Mouse (Mus musculus): ENCODE data around the gene Tmem56. TPM values are rescaled to one million over a fixed set of nuclear protein-coding genes. Genes with fewer than 3 reads are reported as not detected.

Gene Tmem56
- total RNA-seq (2012; rRNA removed), result 0.26 and 0.67 TPM in 2 replicates

- H3K9ac ChIP-seq (ENCODE audit: insufficient read depth, low read depth, low read length, poor library complexity, severe bottlenecking), result no peak within 1 kb of the TSS
- TF ChIP-seq ZNF384 (IDR thresholded peaks at IDR 0.05; ENCODE audit: low read depth, low read length) (no peak), ZC3H11A (IDR thresholded peaks at IDR 0.05; ENCODE audit: borderline replicate concordance, low read depth, low read length) (no peak), MAFK (IDR thresholded peaks at IDR 0.05; ENCODE audit: insufficient read depth, low read depth, low read length) (no peak)
Observed at GRCm38 (mm10) chr3:121282998-121283397, at the start of gene Tmem56. Gene Tmem56, minus strand, starts transcription at chr3:121283098.

DNA sequence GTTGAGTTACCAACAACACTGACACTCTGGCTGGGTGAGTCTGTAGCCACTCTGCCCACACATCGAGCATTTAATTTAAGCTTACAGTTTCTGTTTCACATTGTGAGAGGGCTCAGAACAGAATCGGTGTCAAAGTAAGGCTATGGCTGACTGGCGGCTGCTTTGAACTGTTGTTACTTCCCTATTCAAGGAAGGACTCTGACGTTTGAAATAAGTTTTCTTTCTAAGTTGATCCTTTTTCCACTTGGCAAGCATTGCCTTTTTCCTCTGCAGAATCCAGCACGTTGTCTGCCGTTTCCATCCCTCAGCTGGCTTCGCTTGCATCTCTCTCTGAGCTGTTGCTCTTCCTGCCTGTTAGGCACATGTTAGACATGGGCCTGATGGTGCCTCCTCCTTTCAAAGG is 47.3 kb upstream of the Tmem56 start:
- in situ Hi-C loops (cut with MboI; ENCODE audit: low sequenced_read_pairs in 2 of 2, unreplicated experiment in 2 of 2), result no loop called here
- Histone ChIP-seq H3K27ac (ENCODE audit: insufficient read depth, low read depth, low read length, poor library complexity, severe bottlenecking) (no peak overlapping the region), H3K4me3 (ENCODE audit: insufficient read depth in 1 of 2, low read depth in 1 of 2, low read length in 2 of 2, poor library complexity in 1 of 2, severe bottlenecking in 1 of 2) (no peak overlapping the region), H3K9me3 (ENCODE audit: control insufficient read depth, insufficient read depth, low read depth, low read length) (no peaks in the 10 kb centered on the region), H3K36me3 (ENCODE audit: control insufficient read depth, insufficient read depth, low read length, poor library complexity, severe bottlenecking) (no peaks in the 10 kb centered on the region), H3K4me1 (ENCODE audit: control insufficient read depth in 2 of 2, insufficient read depth in 2 of 2, low read length in 2 of 2, poor library complexity in 1 of 2) (no peaks in the 10 kb centered on the region), H3K9ac (ENCODE audit: insufficient read depth, low read depth, low read length, poor library complexity, severe bottlenecking) (no peak overlapping the region)
- no peak for DNase-seq (ENCODE audit: low read depth, low spot score)
- no peak for TF ChIP-seq HCFC1 (IDR thresholded peaks at IDR 0.05; ENCODE audit: borderline replicate concordance, insufficient read depth, low read length)
- TF ChIP-seq ZNF384 (IDR thresholded peaks at IDR 0.05; ENCODE audit: low read depth, low read length), result no peak
- no peak for TF ChIP-seq CHD2 (IDR thresholded peaks at IDR 0.05; ENCODE audit: low read depth, low read length)
- TF ChIP-seq ZC3H11A (IDR thresholded peaks at IDR 0.05; ENCODE audit: borderline replicate concordance, low read depth, low read length), result no peak
- no peak for TF ChIP-seq MAFK (IDR thresholded peaks at IDR 0.05; ENCODE audit: insufficient read depth, low read depth, low read length)

More at GRCm38 (mm10) chr3:121282998-121283397, at the start of gene Tmem56:
- DNase-seq (ENCODE audit: low read depth, low spot score), result no peak
- H3K36me3 ChIP-seq (ENCODE audit: control insufficient read depth, insufficient read depth, low read length, poor library complexity, severe bottlenecking), result no peaks in the 10 kb centered on the region
- peaks cover 0 to 3% of the 10 kb centered on the region in 2 experiments; a peak in 3 of 4 replicates for H3K4me1 ChIP-seq (ENCODE audit: control insufficient read depth in 2 of 2, insufficient read depth in 2 of 2, low read length in 2 of 2, poor library complexity in 1 of 2)
- H3K9me3 ChIP-seq (ENCODE audit: control insufficient read depth, insufficient read depth, low read depth, low read length), result no peaks in the 10 kb centered on the region
- no peak within 1 kb of the TSS for H3K4me3 ChIP-seq (ENCODE audit: insufficient read depth in 1 of 2, low read depth in 1 of 2, low read length in 2 of 2, poor library complexity in 1 of 2, severe bottlenecking in 1 of 2)
- in situ Hi-C loops (cut with MboI; ENCODE audit: low sequenced_read_pairs in 2 of 2, unreplicated experiment in 2 of 2), result no loop called here
- H3K27ac ChIP-seq (ENCODE audit: insufficient read depth, low read depth, low read length, poor library complexity, severe bottlenecking), result no peak within 1 kb of the TSS

GRCm38 (mm10) chr3:121329647-121330046 is 46.7 kb upstream of the Tmem56 start:
- no peaks in the 10 kb centered on the region for H3K4me1 ChIP-seq (ENCODE audit: control insufficient read depth in 2 of 2, insufficient read depth in 2 of 2, low read length in 2 of 2, poor library complexity in 1 of 2)
- in situ Hi-C loops (cut with MboI; ENCODE audit: low sequenced_read_pairs in 2 of 2, unreplicated experiment in 2 of 2), result no loop called here
- no peak overlapping the region for H3K27ac ChIP-seq (ENCODE audit: insufficient read depth, low read depth, low read length, poor library complexity, severe bottlenecking)
- no peak overlapping the region for H3K9ac ChIP-seq (ENCODE audit: insufficient read depth, low read depth, low read length, poor library complexity, severe bottlenecking)
- H3K4me3 ChIP-seq (ENCODE audit: insufficient read depth in 1 of 2, low read depth in 1 of 2, low read length in 2 of 2, poor library complexity in 1 of 2, severe bottlenecking in 1 of 2), result no peak overlapping the region
- no peaks in the 10 kb centered on the region for H3K36me3 ChIP-seq (ENCODE audit: control insufficient read depth, insufficient read depth, low read length, poor library complexity, severe bottlenecking)
- H3K9me3 ChIP-seq (ENCODE audit: control insufficient read depth, insufficient read depth, low read depth, low read length), result no peaks in the 10 kb centered on the region
- DNase-seq (ENCODE audit: low read depth, low spot score), result no peak
- TF ChIP-seq ZNF384 (IDR thresholded peaks at IDR 0.05; ENCODE audit: low read depth, low read length), result no peak
- TF ChIP-seq HCFC1 (IDR thresholded peaks at IDR 0.05; ENCODE audit: borderline replicate concordance, insufficient read depth, low read length), result no peak
- no peak for TF ChIP-seq MAFK (IDR thresholded peaks at IDR 0.05; ENCODE audit: insufficient read depth, low read depth, low read length)
- no peak for TF ChIP-seq CHD2 (IDR thresholded peaks at IDR 0.05; ENCODE audit: low read depth, low read length)
- TF ChIP-seq ZC3H11A (IDR thresholded peaks at IDR 0.05; ENCODE audit: borderline replicate concordance, low read depth, low read length), result no peak

DNA sequence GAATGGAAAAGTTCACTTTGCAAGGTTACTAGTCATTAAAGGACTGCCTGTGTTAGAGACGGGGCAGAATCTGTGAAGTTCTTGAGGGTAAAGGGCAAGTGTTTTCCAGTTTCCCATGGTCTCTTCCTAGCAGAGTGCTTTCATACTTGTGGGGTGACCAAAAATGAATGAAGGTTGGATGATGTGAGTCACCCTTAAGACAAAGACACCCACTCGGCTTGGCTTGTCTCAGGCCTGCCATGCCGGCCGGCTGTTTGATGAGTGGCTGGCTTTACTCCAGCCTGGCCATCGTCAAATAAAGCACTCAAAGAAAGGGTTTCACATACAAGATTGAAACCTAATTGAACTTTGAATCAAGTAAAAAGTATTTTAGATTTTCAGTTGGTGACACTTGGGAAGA is 44.5 kb upstream of the Tmem56 start:
- Histone ChIP-seq H3K4me3 (ENCODE audit: insufficient read depth in 1 of 2, low read depth in 1 of 2, low read length in 2 of 2, poor library complexity in 1 of 2, severe bottlenecking in 1 of 2) (no peak overlapping the region), H3K27ac (ENCODE audit: insufficient read depth, low read depth, low read length, poor library complexity, severe bottlenecking) (no peak overlapping the region), H3K9ac (ENCODE audit: insufficient read depth, low read depth, low read length, poor library complexity, severe bottlenecking) (no peak overlapping the region), H3K4me1 (ENCODE audit: control insufficient read depth in 2 of 2, insufficient read depth in 2 of 2, low read length in 2 of 2, poor library complexity in 1 of 2) (0 out of 4 replicates have a peak, but pooled peaks cover 0 to 4% of the 10 kb centered on the region in 2 experiments), H3K9me3 (ENCODE audit: control insufficient read depth, insufficient read depth, low read depth, low read length) (no peaks in the 10 kb centered on the region), H3K36me3 (ENCODE audit: control insufficient read depth, insufficient read depth, low read length, poor library complexity, severe bottlenecking) (no peaks in the 10 kb centered on the region)
- TF ChIP-seq CHD2 (IDR thresholded peaks at IDR 0.05; ENCODE audit: low read depth, low read length), result no peak
- no peak for TF ChIP-seq ZNF384 (IDR thresholded peaks at IDR 0.05; ENCODE audit: low read depth, low read length)
- TF ChIP-seq HCFC1 (IDR thresholded peaks at IDR 0.05; ENCODE audit: borderline replicate concordance, insufficient read depth, low read length), result no peak
- no peak for TF ChIP-seq MAFK (IDR thresholded peaks at IDR 0.05; ENCODE audit: insufficient read depth, low read depth, low read length)
- TF ChIP-seq ZC3H11A (IDR thresholded peaks at IDR 0.05; ENCODE audit: borderline replicate concordance, low read depth, low read length), result no peak
- in situ Hi-C loops (cut with MboI; ENCODE audit: low sequenced_read_pairs in 2 of 2, unreplicated experiment in 2 of 2), result no loop called here
- no peak for DNase-seq (ENCODE audit: low read depth, low spot score)

GRCm38 (mm10) chr3:121323371-121323770 is 40.5 kb upstream of the Tmem56 start:
- no peak overlapping the region for H3K27ac ChIP-seq (ENCODE audit: insufficient read depth, low read depth, low read length, poor library complexity, severe bottlenecking)
- H3K4me3 ChIP-seq (ENCODE audit: insufficient read depth in 1 of 2, low read depth in 1 of 2, low read length in 2 of 2, poor library complexity in 1 of 2, severe bottlenecking in 1 of 2), result peak overlapping the region; percentile 56 to 57
- TF ChIP-seq ZNF384 (IDR thresholded peaks at IDR 0.05; ENCODE audit: low read depth, low read length) (no peak), CHD2 (IDR thresholded peaks at IDR 0.05; ENCODE audit: low read depth, low read length) (no peak), MAFK (IDR thresholded peaks at IDR 0.05; ENCODE audit: insufficient read depth, low read depth, low read length) (no peak), ZC3H11A (IDR thresholded peaks at IDR 0.05; ENCODE audit: borderline replicate concordance, low read depth, low read length) (no peak), HCFC1 (IDR thresholded peaks at IDR 0.05; ENCODE audit: borderline replicate concordance, insufficient read depth, low read length) (no peak)
- H3K36me3 ChIP-seq (ENCODE audit: control insufficient read depth, insufficient read depth, low read length, poor library complexity, severe bottlenecking), result no peaks in the 10 kb centered on the region
- H3K4me1 ChIP-seq (ENCODE audit: control insufficient read depth in 2 of 2, insufficient read depth in 2 of 2, low read length in 2 of 2, poor library complexity in 1 of 2), result peaks cover 0 to 4% of the 10 kb centered on the region in 2 experiments; a peak in 1 of 4 replicates
- in situ Hi-C loops (cut with MboI; ENCODE audit: low sequenced_read_pairs in 2 of 2, unreplicated experiment in 2 of 2), result loop anchor here in 1 of 2 experiments (25.0 kb wide), 1 partner anchor 414 kb away; no protein-coding TSS in a partner anchor
- peak overlapping the region; percentile 38; the same call in 1 of the 2 replicates for H3K9ac ChIP-seq (ENCODE audit: insufficient read depth, low read depth, low read length, poor library complexity, severe bottlenecking)
- DNase-seq (ENCODE audit: low read depth, low spot score), result peak; percentile 21
- H3K9me3 ChIP-seq (ENCODE audit: control insufficient read depth, insufficient read depth, low read depth, low read length), result no peaks in the 10 kb centered on the region

Measured in ES-E14 (cell line).